Mouse (Mus musculus) 3134 (cell line): Measurements from ENCODE around the gene Fpgs.

Experiments used
- DNase-seq: peaks from one replicate; pipeline ENCODE4 v3.0.0-alpha.2; 2011; ENCODE audit warnings: low spot score; ENCODE audit not compliant: insufficient read length; ENCODE audit errors: extremely low read depth

Gene Fpgs

GRCm38 (mm10) chr2:32704021-32704421, at the start of gene Fpgs:
Fpgs (minus strand) TSS chr2:32704145.
- DNase-seq = no peak

- DNase-seq = no peak
These were observed 48.2 kb upstream of the Fpgs start for GRCm38 (mm10) chr2:32752181-32752580.

DNA sequence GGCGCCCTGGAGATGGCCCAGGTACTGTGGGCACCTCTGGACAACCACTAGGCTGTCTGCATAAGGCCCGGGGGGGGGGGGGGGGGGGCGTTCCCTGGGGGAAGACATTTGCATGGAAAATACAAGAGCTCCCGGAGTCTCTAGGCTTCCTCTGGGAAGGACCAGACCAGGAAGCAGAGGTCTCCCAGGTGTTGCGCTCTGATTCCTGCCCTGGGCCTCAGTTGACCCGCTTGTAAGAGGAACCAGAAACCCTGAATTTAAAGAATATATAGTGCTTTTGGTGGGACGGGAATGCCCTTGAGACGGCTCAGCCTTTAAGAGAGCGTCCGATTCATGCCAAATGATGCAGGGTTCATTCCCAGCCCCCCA, 47.7 kb upstream of the Fpgs start:
- DNase-seq = no peak

GRCm38 (mm10) chr2:32750887-32751664, 47.1 kb upstream of the Fpgs start:
- DNase-seq = peak; percentile 85

- DNase-seq = no peak
These were observed 46.3 kb upstream of the Fpgs start for GRCm38 (mm10) chr2:32750199-32750598.

GRCm38 (mm10) chr2:32749082-32749481, 45.1 kb upstream of the Fpgs start:
- no peak for DNase-seq

- DNase-seq = no peak
These were observed 40.5 kb upstream of the Fpgs start for GRCm38 (mm10) chr2:32744272-32744982.

DNA sequence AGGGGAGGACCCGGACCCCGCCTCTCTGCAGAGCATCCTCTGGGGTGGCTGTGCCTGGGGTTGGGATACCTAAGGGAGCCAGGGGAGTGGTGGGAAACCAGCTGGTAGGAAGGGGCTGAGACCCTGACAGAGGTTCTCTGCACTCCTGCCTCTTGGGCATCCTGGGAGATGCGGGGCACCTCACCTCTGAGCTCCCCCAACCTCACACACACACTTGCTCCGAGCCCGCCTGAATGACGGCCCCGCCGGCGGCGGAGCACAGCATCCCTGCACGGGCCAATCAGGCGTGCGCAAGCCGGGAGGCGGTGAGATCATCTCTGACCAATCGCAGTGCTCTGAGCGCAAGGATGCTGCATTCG, 38.2 kb upstream of the Fpgs start:
- DNase-seq = no peak

DNA sequence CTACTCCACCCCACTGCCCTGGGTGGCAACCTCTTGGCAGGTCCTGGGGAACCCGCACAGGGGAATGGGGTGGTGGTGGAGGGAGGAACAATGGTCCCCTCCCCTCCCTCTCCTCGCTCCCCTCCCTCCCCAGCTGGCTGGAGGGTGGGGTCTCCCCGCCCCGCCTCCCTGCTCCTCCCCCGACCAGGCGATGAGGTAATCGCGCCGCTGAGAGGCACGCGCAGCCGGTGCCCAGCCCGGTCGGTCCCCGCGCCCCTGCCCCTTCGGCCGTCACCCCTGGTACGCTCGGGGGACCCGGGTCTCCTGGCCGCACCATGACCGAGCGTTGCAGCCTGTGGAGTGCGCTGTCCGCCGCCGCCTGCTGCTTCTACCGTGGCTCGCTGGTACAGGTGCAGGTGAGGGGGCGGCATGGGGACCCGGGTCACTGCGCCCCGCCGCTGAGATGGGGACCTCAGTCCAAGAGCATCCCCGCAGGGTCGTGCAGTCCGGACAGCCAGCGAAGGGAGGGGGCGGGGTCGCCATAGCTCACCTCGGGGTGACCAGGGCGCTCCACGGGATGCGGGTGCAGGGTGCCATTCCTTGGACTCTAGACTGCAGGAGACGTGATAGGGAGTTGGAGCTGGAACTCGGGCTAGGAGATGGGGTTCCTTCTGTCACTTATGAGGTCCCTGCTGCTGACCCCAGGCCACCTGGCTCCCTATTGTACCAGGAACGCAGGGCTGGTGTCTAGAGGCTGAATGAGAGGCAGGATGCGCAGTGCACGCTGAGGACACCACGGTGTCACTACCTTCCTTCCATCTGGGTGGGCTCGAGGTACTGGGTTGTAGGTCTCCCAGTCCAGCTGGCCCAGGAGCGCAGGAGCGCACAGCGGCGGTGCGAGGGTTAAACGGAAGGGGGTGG, 37.6 kb upstream of the Fpgs start:
- no peak for DNase-seq

DNA sequence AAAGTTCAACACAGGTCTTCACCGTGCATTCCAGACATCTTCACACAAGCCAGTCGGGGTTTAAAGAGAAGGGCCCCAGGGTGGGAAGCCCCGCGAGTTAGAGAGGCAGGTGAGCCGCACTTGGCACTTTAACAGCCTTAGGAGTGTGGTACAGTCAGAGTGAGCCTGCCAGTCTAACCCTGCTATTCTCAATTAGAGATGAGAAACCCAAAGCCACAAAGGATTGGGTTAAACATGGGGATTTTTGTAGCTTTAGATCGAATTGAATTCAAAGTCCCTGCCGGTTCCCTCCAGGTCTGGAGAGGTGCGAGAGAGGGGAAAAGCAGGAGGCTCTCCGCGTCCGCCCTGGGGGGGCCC, 36.9 kb upstream of the Fpgs start, which contains the start of gene 6330409D20Rik:
Gene 6330409D20Rik (minus strand): TSS at position 101 of the 357 bp plus-strand sequence.
- no peak for DNase-seq

- no peak for DNase-seq
These were observed 35.4 kb upstream of the Fpgs start for GRCm38 (mm10) chr2:32739311-32739710.

DNA sequence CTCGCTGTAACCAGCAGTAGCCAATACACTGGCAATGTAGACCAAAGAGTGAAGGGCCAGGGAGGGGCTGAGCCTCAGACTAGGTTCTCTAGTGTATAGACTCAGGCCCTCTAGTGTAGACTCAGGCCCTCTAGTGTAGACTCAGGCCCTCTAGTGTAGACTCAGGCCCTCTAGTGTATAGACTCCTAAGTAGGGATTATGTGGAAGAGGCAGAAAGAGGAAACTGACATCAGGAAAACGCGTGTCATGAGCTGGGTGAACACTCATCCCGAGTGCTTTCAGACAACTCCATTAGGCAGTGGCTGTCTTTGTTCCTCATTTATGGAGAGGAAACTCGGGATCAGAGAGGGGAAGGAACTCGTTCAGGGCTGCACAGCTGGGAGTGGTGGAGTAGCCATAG, 33.1 kb upstream of the Fpgs start:
- DNase-seq = no peak

DNA sequence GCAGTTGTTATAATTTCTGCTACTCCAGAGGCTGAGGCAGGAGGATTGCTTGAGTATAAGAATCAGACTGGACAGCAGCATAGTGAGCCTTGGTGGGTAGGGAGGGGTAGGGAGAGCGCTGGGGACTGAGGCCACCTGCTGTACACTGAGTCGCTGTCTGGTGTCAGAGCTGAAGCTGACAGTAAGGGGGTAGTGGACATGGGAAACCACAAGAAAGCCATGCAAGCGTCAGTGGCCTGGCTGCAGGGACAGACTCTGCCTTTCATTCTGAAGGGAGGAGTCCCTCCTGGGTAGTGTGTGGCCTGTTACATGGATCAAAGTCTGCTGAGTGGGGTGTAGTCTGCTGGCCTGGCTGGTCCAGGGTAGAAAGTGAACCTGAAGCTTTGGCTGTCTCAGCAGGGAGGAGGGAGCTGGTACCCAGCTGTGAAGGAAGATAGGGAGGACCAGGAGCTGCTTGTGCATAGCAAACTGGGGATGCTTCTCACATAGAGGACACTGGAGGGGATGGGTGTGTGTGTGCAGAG, 32.4 kb upstream of the Fpgs start:
- no peak for DNase-seq

- DNase-seq = no peak
These were observed 31.0 kb upstream of the Fpgs start for GRCm38 (mm10) chr2:32734933-32735332.

DNA sequence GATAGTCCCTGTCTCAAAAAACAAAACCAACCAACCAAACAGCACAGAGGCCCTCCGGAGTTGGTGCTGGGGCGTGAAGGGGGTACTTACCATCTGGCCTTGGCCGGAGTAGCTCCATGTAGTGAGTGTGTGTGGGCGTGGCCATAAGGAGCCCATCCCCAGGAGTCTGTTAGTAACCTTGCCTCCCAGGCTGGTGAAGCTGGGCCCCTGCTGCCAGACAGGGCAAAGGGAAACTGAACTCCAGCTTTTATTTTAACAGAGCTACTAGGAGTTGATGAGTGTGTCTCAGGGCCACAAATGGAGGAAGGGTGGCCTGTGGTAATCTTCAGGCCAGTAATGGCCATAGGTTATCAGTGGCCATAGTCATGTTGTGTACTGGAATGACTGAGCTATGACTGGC, 30.5 kb upstream of the Fpgs start:
- no peak for DNase-seq

GRCm38 (mm10) chr2:32732695-32733094, 28.8 kb upstream of the Fpgs start:
- DNase-seq = no peak

DNA sequence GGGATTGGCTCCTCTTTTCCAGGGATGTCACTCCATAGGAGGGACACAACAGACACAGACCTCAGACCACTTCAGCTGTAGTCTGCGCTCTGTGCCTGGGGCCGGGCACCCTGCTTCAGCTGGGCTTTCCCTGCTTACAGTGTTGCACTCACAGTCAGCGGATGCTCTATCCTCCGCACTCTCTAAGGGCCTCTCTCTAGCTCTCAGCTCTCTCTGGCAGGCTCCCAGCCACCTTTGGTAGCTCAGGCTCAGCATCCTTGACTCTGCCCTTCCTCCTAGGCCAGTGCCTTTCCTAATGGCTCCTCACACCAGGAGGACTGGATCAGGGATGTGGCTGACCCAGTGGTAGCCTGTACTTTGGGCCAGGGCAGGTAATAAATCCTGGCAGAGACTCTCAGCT, 28.0 kb upstream of the Fpgs start:
- DNase-seq = no peak

- DNase-seq = no peak
These were observed 26.9 kb upstream of the Fpgs start for GRCm38 (mm10) chr2:32730854-32731253.

- no peak for DNase-seq
These were observed 25.6 kb upstream of the Fpgs start for GRCm38 (mm10) chr2:32729547-32729946.

GRCm38 (mm10) chr2:32728463-32728862, 24.5 kb upstream of the Fpgs start:
- no peak for DNase-seq

DNA sequence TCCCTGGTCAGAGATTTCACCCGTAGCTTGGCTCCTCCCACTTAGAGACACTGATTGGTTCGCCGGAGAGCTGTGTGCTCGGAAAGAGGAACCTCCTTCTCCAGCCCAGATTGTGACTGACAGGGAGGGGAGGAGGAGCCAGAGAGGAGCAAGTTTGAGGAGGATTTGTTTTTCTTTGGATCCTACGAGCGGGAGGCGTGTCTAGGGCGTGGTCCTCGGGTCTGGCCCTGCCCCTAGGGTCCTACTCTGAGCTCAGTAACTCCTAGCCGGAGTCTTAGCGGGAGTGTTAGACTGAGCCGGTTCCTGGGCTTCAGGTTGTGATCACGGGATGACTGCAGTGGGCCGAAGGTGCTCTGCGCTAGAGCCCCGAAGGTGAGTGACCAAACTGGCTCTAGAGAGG, 23.5 kb upstream of the Fpgs start:
- peak; percentile 85 for DNase-seq
